In the genomic region with DNA sequence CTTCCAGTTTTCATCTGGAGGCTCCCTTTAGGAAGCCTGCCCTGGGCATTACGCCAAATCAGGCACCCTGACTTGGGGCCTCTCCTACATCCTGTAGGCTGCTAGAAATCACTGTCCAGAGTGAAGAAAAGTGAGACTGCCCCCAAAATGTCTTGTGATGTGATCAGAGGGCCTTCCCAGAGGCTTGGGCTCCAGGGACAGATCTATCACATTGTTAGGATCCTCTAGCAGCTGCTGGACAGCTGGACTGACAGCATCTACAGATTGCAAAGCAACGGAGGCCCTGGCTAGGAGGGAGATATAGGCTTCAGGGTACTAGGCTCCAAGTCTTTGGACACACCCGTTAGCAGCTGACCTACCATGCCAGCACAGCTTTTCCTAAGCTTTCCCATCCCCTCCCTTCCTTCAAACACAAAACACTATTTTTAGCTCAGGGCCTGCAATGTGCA, we compare ENCODE assay signal across 8 mouse cellular contexts. TPM values are rescaled to one million over a fixed set of nuclear protein-coding genes. Genes with fewer than 3 reads are reported as not detected.
A peak's percentile ranks its signal among the peaks of the same experiment; 100 is the strongest.
DNase-seq lines count a peak whose midpoint lies in the region; ATAC-seq and TF ChIP-seq lines count a peak whose summit lies in the region.

No protein-coding gene starts in this region.

- no peaks in the 10 kb centered on the region for H3K9me3 ChIP-seq in hindbrain, embryonic 13.5 days
- H3K9me3 ChIP-seq in hindbrain, embryonic 12.5 days (replicated peaks) = no peaks in the 10 kb centered on the region
- no peaks in the 10 kb centered on the region for H3K9me3 ChIP-seq in heart, embryonic 15.5 days (replicated peaks)
- H3K9me3 ChIP-seq in liver, embryonic 13.5 days (replicated peaks) = no peaks in the 10 kb centered on the region

- H3K4me2 ChIP-seq in hindbrain, embryonic 13.5 days = no peak overlapping the region
- no peak overlapping the region for H3K4me2 ChIP-seq in hindbrain, embryonic 12.5 days (replicated peaks)
- H3K4me2 ChIP-seq in heart, embryonic 15.5 days = peak overlapping the region; percentile 31
- H3K4me2 ChIP-seq in liver, embryonic 13.5 days = no peak overlapping the region

- TF ChIP-seq CTCF in brain, embryonic 14.5 days (IDR thresholded peaks at IDR 0.05; ENCODE audit: borderline replicate concordance, extremely low read depth, insufficient read depth, insufficient read length) = no peak

- H3K4me3 ChIP-seq in hindbrain, embryonic 13.5 days = no peak overlapping the region
- no peak overlapping the region for H3K4me3 ChIP-seq in hindbrain, embryonic 12.5 days
- no peak overlapping the region for H3K4me3 ChIP-seq in heart, embryonic 15.5 days
- no peak overlapping the region for H3K4me3 ChIP-seq in liver, embryonic 13.5 days (replicated peaks)

- WGBS in hindbrain, embryonic 13.5 days = 65% methylated on average over 3 of the region's 3 CpGs
- WGBS in hindbrain, embryonic 12.5 days = 81% methylated on average over 3 of the region's 3 CpGs
- 18% methylated on average over 3 of the region's 3 CpGs for WGBS in heart, embryonic 15.5 days
- 62% methylated on average over 3 of the region's 3 CpGs for WGBS in liver, embryonic 13.5 days (ENCODE audit: insufficient replicate concordance)

- DNase-seq in brain, embryonic 14.5 days (ENCODE audit: low read depth) = peak; percentile 24
- no peak for DNase-seq in liver, embryonic 13.5 days
- no peak for DNase-seq in thymus, postnatal 25 days
- no peak for DNase-seq in yolk sac, embryonic 10.5 days (ENCODE audit: low spot score)
- no peak for DNase-seq in urinary bladder, adult 18-20 months (ENCODE audit: low spot score in 2 of 2)

- no peak for TF ChIP-seq POLR2A in brain, embryonic 14.5 days (IDR thresholded peaks at IDR 0.05; ENCODE audit: borderline replicate concordance, extremely low read depth, insufficient read depth, insufficient read length, poor library complexity, severe bottlenecking)

- no peak; the same call in 1 of the 2 replicates for ATAC-seq in hindbrain, embryonic 13.5 days (ENCODE audit: low FRiP score)
- ATAC-seq in hindbrain, embryonic 12.5 days (ENCODE audit: low FRiP score) = no peak
- peak; percentile 58 for ATAC-seq in heart, embryonic 15.5 days (replicated peaks; ENCODE audit: insufficient number of reproducible peaks, insufficient read depth, low FRiP score, low read depth)
- no peak for ATAC-seq in liver, embryonic 13.5 days (ENCODE audit: low read depth)

- peaks cover 99% of the 10 kb centered on the region for H3K36me3 ChIP-seq in hindbrain, embryonic 13.5 days
- peaks cover 84% of the 10 kb centered on the region for H3K36me3 ChIP-seq in hindbrain, embryonic 12.5 days
- H3K36me3 ChIP-seq in heart, embryonic 15.5 days = peaks cover 59% of the 10 kb centered on the region
- peaks cover 88% of the 10 kb centered on the region for H3K36me3 ChIP-seq in liver, embryonic 13.5 days

- H3K27ac ChIP-seq in hindbrain, embryonic 13.5 days = peak overlapping the region; percentile 61; the same call in 1 of the 2 replicates
- no peak overlapping the region for H3K27ac ChIP-seq in hindbrain, embryonic 12.5 days
- peak overlapping the region; percentile 84 for H3K27ac ChIP-seq in heart, embryonic 15.5 days
- peak overlapping the region; percentile 53 for H3K27ac ChIP-seq in liver, embryonic 13.5 days

- no peaks in the 10 kb centered on the region for H3K27me3 ChIP-seq in hindbrain, embryonic 13.5 days
- H3K27me3 ChIP-seq in hindbrain, embryonic 12.5 days = no peaks in the 10 kb centered on the region
- no peaks in the 10 kb centered on the region for H3K27me3 ChIP-seq in heart, embryonic 15.5 days
- H3K27me3 ChIP-seq in liver, embryonic 13.5 days = no peaks in the 10 kb centered on the region

- peaks cover 38% of the 10 kb centered on the region for H3K4me1 ChIP-seq in hindbrain, embryonic 13.5 days (replicated peaks)
- H3K4me1 ChIP-seq in hindbrain, embryonic 12.5 days = peaks cover 10% of the 10 kb centered on the region
- H3K4me1 ChIP-seq in heart, embryonic 15.5 days (replicated peaks) = peaks cover 91% of the 10 kb centered on the region
- H3K4me1 ChIP-seq in liver, embryonic 13.5 days (replicated peaks) = peaks cover 32% of the 10 kb centered on the region

- H3K9ac ChIP-seq in hindbrain, embryonic 13.5 days = no peak overlapping the region
- no peak overlapping the region for H3K9ac ChIP-seq in hindbrain, embryonic 12.5 days
- no peak overlapping the region; the same call in 1 of the 2 replicates for H3K9ac ChIP-seq in heart, embryonic 15.5 days
- no peak overlapping the region for H3K9ac ChIP-seq in liver, embryonic 13.5 days

RNA-seq across cellular contexts. Expression of gene Wdr1, which starts 13.5 kb away (rescaled TPM):
- polyA plus RNA-seq in hindbrain, embryonic 13.5 days (2015; fragmentation: Nextera tagmentation; extraction: Ambion mirVana) = 149 and 151 TPM in 2 replicates
- 160 and 167 TPM in 2 replicates for polyA plus RNA-seq in hindbrain, embryonic 12.5 days (2016; fragmentation: Nextera tagmentation; extraction: Ambion mirVana)
- polyA plus RNA-seq in brain, embryonic 14.5 days (2012; rRNA removed) = 116 and 141 TPM in 2 replicates
- polyA plus RNA-seq in heart, embryonic 15.5 days (2015; fragmentation: Nextera tagmentation; extraction: Ambion mirVana) = 197 and 230 TPM in 2 replicates
- 89.7 and 98.1 TPM in 2 replicates for polyA plus RNA-seq in liver, embryonic 13.5 days (2015; fragmentation: Nextera tagmentation; extraction: Ambion mirVana)

RNA-seq across cellular contexts. Expression of gene Slc2a9, which starts 46.5 kb away (rescaled TPM):
- 0.13 and 0.19 TPM in 2 replicates for polyA plus RNA-seq in hindbrain, embryonic 13.5 days (2015; fragmentation: Nextera tagmentation; extraction: Ambion mirVana)
- 0.15 and 0.61 TPM in 2 replicates for polyA plus RNA-seq in hindbrain, embryonic 12.5 days (2016; fragmentation: Nextera tagmentation; extraction: Ambion mirVana)
- 0.28 and 0.81 TPM in 2 replicates for polyA plus RNA-seq in brain, embryonic 14.5 days (2012; rRNA removed)
- 0.20 and 0.48 TPM in 2 replicates for polyA plus RNA-seq in heart, embryonic 15.5 days (2015; fragmentation: Nextera tagmentation; extraction: Ambion mirVana)
- polyA plus RNA-seq in liver, embryonic 13.5 days (2015; fragmentation: Nextera tagmentation; extraction: Ambion mirVana) = 0.80 and 0.88 TPM in 2 replicates
